Mouse (Mus musculus): ENCODE data around the gene Trh.

Trh gene

GRCm38 (mm10) chr6:92244591-92244990, at the start of gene Trh:
Gene Trh (minus strand): TSS chr6:92244650.
- DNase-seq (ENCODE audit: low read depth, low spot score), result no peak

GRCm38 (mm10) chr6:92290826-92291225, 46.4 kb upstream of the Trh start:
- DNase-seq (ENCODE audit: low read depth, low spot score), result no peak

- no peak for DNase-seq (ENCODE audit: low read depth, low spot score)
Measured at GRCm38 (mm10) chr6:92286889-92287288, 42.4 kb upstream of the Trh start.

- peak; percentile 36 for DNase-seq (ENCODE audit: low read depth, low spot score)
Measured at GRCm38 (mm10) chr6:92286258-92286888, 41.9 kb upstream of the Trh start.

GRCm38 (mm10) chr6:92285559-92285958, 41.1 kb upstream of the Trh start:
- DNase-seq (ENCODE audit: low read depth, low spot score), result no peak

- no peak for DNase-seq (ENCODE audit: low read depth, low spot score)
Measured at GRCm38 (mm10) chr6:92277179-92277578, 32.7 kb upstream of the Trh start.

GRCm38 (mm10) chr6:92273652-92274322, 29.3 kb upstream of the Trh start:
- no peak for DNase-seq (ENCODE audit: low read depth, low spot score)

GRCm38 (mm10) chr6:92272601-92273000, 28.2 kb upstream of the Trh start:
- DNase-seq (ENCODE audit: low read depth, low spot score), result no peak

- peak; percentile 43 for DNase-seq (ENCODE audit: low read depth, low spot score)
Measured at GRCm38 (mm10) chr6:92269019-92269418, 24.6 kb upstream of the Trh start.

- no peak for DNase-seq (ENCODE audit: low read depth, low spot score)
Measured at GRCm38 (mm10) chr6:92268001-92268400, 23.6 kb upstream of the Trh start.

- no peak for DNase-seq (ENCODE audit: low read depth, low spot score)
Measured at GRCm38 (mm10) chr6:92261162-92261843, 16.9 kb upstream of the Trh start.

- DNase-seq (ENCODE audit: low read depth, low spot score), result no peak
Measured at GRCm38 (mm10) chr6:92255346-92255745, 10.9 kb upstream of the Trh start.

- DNase-seq (ENCODE audit: low read depth, low spot score), result no peak
Measured at GRCm38 (mm10) chr6:92253253-92253870, 8.9 kb upstream of the Trh start.

GRCm38 (mm10) chr6:92247215-92247919, 2.9 kb upstream of the Trh start:
- DNase-seq (ENCODE audit: low read depth, low spot score), result no peak

GRCm38 (mm10) chr6:92246335-92246734, 1.9 kb upstream of the Trh start:
- no peak for DNase-seq (ENCODE audit: low read depth, low spot score)

GRCm38 (mm10) chr6:92241178-92241906, 3.1 kb downstream of the Trh start:
- DNase-seq (ENCODE audit: low read depth, low spot score), result no peak

- no peak for DNase-seq (ENCODE audit: low read depth, low spot score)
Measured at GRCm38 (mm10) chr6:92235036-92235435, 9.4 kb downstream of the Trh start.

- no peak for DNase-seq (ENCODE audit: low read depth, low spot score)
Measured at GRCm38 (mm10) chr6:92231762-92232161, 12.7 kb downstream of the Trh start.

GRCm38 (mm10) chr6:92231356-92231755, 13.1 kb downstream of the Trh start:
- DNase-seq (ENCODE audit: low read depth, low spot score), result no peak

GRCm38 (mm10) chr6:92229586-92229985, 14.9 kb downstream of the Trh start:
- DNase-seq (ENCODE audit: low read depth, low spot score), result no peak

GRCm38 (mm10) chr6:92229103-92229502, 15.3 kb downstream of the Trh start:
- no peak for DNase-seq (ENCODE audit: low read depth, low spot score)

Data from brain, embryonic 18.5 days (tissue).